Mouse (Mus musculus) heart, postnatal 14 days (tissue): ENCODE measurements around the gene Cd47. TPM values are rescaled to one million over a fixed set of nuclear protein-coding genes. Genes with fewer than 3 reads are reported as not detected.

Source experiments
- DNase-seq, 2 experiments: peaks; one replicate each; pipeline ENCODE4 v3.0.0; 2021 to 2022
- intact Hi-C: fragments of 180-260 bp; cut with DNase I; formaldehyde crosslinking; loops from one replicate; pipeline ENCODE4 v1.15.1; 2025
- total RNA-seq, 2 experiments: library from RNA; stranded (reverse); gene quantifications; 2 replicates each; pipeline ENCODE4 v1.2.3; 2021

Cd47 gene
- total RNA-seq, 2 experiments from 2014 or later = 67.1 to 71.3 TPM

DNA sequence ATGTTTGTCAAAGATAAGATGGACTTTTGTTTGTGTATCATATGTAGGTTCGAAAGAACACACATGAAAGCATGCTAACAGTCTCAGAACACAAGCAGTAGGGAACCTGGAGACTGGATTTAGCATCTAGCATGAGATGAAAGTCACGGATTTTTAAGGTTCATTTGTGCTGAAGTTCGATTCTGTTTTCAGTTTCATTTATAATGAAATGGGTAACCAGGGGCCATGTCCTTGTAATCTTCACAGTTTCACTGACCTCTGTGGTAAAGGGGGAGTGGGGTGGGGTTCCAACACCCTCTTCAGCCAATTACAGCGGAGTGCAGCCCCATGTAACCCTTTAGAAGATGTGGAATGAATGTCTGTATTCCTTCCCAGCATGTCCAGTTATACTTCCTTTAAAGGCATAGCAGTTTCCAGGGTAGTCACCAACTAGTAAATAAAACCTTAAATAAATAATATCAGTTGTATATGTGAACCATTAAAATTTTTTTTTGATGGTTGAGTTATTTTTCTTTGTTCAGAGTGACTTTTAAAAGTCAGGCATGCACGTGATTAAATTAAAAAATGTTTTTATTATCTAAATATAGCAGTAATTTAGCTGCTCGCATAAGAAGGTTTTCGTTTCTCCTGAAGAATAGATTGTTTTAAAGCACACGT is 57.3 kb downstream of the Cd47 start:
- DNase-seq = no peak

DNA sequence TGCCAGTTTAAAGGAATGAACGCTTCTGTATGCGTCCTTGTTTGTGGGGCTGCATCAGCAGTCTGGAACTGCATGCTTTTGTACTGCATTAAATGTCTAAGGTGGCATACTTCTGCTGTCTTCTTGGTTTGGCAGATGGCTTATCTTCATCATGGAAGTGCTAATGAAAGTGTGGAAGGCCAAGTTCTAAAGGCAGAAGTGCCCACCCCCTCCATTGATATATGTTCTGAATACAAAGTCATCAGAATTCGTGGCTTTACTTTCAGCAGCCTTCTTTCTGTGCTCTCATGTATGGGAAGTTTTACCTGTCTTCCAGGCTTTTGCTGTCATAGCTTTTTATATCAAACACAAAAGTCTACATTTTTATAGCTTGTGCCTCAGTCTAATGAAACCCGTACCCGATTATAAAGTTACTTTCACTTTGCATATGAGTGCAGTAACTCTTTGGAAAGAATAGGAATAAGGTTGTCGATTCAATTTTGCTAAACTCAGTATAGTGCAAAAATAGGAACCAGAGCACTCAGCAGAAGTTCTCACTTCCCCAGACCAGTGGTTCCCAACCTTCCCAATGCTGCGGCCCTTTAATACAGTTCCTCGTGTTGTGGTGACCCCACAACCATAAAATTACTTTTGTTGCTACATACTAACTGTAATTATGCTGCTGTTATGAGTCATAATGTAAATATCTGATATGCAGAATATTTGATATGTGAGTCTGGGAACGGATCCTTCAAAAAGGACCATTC is 58.0 kb downstream of the Cd47 start:
- intact Hi-C loops = loop anchor here (5.0 kb wide), 5 partner anchors 49 to 336 kb away; partner anchors contain the start of gene Ift57

More for the DNA sequence above, 57.3 kb downstream of the Cd47 start:
- intact Hi-C loops = loop anchor here (5.0 kb wide), 5 partner anchors 50 to 335 kb away; partner anchors contain the start of gene Ift57

DNA sequence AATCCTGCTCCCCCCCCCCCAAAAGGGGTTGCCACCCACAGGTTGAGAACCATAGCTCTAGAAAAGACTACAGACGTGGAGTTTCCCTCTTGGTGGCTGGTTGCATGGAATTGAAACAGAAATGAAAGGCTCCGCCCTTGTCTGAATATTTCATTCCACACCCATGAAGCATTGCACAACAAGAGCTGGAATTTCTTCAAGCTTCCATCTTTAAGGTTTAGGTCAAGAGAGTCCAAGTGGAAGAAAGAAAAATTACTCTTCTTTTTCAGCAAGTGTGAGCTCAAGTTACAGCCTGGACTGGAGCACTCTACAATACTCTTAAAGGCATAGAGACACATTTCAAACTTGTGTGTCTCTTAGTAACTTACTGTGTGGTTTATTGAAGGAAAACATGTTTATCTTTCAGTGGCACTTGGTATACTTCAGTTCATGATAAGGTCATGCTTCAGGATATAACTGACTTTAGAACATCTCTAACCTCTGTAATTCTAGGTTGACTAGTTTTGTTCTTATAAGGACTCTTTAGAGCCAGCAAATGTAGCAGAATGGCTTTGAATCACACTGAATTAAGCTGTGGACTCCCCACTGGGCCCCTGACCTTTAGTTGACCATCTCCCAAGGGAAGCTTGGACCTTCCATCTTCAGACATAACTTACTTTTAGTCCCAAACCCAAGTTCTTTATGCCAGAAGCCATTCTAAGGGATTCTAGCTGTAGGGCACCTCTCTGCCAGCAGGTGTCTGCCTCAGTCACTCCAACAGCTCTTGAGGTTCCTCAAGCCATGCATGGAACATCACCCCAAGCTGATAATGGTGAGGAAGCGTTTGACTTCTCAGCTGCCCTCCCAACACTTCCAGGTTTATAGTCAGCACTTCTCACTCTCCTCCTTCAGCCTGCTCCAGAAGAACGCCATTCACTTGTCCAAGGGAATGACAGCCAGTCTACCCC is 58.8 kb downstream of the Cd47 start:
- intact Hi-C loops = loop anchor here (5.0 kb wide), 5 partner anchors 48 to 337 kb away; partner anchors contain the start of gene Ift57

More for the DNA sequence above, 58.0 kb downstream of the Cd47 start:
- no peak for DNase-seq

DNA sequence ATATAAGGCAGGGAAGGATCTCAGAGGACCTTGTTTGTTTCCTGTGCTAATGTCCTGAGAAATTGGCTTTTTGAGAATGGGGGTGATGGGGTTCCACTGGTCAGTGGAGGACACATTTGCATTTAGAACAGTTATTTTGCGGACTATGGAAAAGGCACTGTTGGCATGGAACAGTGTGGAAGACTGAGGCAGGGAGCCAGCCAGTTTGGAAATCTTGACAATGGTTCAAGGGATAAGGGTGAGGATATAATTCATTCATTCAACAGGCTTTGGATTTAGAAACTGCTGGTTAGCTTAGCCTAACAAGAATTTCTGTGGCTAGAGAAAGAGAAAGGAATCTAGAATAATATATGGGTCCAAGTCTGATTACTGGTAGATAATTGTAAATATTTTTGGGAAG is 61.7 kb downstream of the Cd47 start:
- no peak for DNase-seq
- intact Hi-C loops = no loop called here

More for the DNA sequence above, 58.8 kb downstream of the Cd47 start:
- DNase-seq = peak in 1 of 2 experiments; percentile 38

DNA sequence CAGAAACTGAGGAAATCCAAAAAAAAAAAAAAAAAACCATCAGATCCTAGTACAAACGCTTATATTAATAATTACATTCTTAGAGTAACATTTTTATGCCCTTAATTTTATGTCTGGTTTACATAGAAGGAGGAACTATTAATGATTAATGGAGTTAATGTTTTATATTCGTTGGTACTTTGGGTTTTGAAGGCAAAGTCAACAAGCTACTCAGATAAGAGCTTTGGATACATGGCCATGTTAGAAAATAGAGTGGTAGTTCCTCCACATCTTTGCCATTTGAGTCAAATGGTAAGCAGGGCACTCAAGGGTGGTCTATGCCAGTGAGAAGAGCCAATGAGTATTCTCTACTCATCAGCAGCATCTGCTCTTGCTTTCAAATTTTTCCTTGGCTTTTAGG is 66.3 kb downstream of the Cd47 start:
- DNase-seq = no peak
- intact Hi-C loops = no loop called here

DNA sequence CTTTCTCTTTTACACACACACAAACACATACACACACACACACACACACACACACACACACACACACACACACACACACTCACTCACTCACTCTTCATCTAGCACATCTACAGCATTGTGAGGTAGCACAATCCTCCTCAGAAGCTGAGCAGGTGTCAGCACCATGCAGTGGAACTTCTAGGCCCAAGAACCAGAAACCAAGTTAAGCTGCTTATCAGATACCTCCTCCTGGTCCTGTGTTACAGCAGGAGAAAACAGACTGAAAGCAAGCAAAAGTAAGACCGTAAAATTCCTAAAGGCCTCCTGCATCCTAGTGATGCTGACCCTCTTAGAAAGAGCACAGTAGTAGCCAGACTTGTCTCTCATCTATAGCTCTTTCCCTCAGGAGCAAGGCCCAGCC is 67.9 kb downstream of the Cd47 start:
- no peak for DNase-seq

DNA sequence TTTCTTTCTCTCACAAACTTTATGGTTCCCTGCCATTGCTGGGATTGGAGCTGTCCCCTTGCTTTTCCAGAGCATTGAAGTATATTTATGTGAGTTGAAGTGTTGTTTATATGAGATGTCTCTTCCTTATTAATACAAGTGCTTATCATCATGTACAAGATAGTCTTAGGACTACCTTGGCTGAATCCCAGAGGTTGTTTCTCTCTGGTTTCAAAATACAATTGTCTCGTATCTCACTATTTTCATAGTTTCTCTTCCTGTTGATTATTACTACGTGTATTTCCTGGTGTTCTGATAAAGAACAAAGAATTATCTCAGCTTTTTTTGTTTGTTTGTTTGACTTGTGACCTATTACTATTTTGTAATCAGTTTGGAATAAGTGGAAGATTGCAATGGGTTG is 73.6 kb downstream of the Cd47 start:
- intact Hi-C loops = no loop called here
- no peak for DNase-seq

More for the DNA sequence above, 67.9 kb downstream of the Cd47 start:
- intact Hi-C loops = no loop called here

DNA sequence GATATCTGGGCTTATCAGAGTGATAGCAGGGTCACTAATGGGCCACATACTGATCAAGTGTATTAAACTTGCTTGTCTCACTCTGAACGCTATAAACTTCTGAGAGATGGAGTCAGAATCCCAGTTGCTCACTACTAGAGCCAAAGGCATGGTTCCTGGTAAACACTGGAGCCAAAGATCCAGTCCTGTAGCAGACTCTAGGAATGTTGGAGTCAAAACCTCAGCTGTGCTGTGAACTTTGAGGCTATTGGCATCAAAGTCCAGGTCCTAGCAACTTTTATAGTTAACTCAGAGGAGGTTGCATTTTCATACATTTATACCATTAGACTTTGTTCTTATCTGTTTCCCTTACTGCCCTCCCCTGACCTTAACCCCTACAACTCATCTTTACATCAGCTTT is 74.2 kb downstream of the Cd47 start:
- intact Hi-C loops = no loop called here

DNA sequence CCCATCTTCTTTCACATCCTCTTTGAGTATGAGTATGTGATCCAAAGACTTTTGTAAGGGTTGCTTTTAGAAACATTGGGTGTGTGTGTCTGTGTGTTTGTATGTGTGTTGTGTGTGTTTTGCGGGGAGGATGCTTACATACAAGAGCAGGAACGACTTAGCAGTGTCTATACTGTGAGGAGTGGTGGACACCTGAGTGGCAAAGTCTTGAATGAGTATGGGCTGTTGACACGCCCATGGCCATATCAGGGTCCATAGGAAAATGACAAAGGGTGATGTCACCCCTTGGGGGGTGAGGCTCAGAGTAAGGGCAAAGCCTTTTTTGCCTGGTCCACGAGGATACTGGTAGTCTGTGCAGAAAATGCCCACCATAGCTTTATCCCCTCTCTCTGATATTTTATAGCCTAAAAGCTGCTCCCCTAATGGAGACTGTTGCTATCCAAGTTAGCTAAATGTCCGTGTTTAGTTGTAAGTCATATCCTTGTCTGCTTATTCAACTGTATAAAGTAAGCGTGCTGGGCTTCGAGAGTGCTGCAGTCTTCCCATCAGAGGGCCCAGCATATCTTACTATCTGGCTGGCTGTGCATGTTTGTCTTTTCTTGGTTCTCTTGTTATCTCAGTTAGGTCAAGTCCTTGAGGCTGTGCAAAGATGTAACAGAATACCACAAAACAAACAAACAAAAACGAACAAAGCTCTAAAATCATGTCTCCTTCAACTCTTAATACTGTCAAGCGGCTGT is 76.1 kb downstream of the Cd47 start:
- intact Hi-C loops = no loop called here

More for the DNA sequence above, 74.2 kb downstream of the Cd47 start:
- no peak for DNase-seq

DNA sequence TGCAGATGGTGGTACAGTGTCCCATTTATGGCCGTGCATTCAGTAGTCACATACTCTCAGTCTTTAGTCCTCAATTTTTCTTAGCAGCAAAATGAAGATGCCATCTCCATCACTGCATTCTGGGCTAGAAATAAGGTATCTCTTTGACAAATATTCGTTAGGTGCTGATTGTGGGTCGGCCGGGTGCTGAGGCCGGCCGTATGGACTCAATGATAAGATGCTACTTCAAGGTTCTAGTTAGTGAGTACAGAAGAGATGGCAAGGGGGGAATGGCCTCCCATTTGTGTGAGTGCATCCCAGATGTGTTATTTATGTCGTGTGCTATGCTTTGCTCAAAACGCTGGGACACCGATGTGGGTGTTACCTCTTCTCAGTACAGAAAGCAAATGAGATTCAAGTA is 76.9 kb downstream of the Cd47 start:
- DNase-seq = no peak
- intact Hi-C loops = no loop called here

More for the DNA sequence above, 76.1 kb downstream of the Cd47 start:
- no peak for DNase-seq

DNA sequence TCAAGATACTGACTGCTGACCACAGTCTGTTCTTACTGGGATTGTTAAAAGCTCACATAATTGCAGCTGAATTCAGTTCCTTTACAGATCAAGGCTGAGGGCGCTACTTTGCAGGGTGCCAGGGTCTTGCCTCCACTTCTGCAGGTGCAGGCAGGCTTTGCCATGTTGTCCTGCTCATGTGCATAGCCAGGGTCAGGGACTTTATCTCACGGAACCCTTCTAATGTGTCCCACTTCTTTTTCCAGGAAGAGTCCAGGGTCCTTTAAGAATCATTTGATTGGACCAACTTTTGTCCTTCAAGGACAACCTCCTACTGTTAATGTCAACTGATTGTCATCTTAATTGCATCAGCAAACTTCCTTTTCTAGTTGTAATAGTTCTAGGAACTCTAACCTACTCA is 77.7 kb downstream of the Cd47 start:
- no peak for DNase-seq
- intact Hi-C loops = no loop called here

DNA sequence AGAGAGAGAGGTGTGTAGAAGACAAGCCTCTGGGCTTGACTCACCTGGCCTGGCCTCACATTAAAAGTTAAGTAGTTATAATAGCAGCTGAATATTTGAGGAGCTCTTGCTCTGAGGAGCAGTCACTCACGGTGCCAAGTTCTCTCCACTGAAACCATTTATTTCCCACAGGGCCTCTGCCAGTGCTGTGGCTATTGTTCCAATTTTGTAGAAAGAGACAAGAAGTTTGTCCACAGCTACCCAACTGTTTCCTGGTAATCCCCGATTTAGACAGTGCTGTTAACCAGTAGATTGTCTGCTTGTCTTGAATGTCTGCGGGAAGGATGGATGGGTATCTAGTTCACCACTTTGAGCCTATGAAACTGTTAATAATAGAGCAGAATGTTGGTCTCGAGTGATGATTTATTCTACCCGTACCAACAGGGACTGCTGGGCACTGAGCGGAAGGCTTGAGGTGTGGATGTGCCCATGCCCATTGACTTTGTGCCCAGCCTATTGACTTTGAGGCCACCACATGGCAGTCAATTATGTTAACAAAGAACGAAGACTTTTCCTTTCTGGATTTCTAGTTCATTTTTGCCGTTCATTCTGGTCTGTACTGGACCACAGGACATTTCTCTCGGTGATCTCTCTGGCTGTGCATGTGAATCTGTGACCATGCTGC is 86.2 kb downstream of the Cd47 start:
- no peak for DNase-seq
- intact Hi-C loops = no loop called here

DNA sequence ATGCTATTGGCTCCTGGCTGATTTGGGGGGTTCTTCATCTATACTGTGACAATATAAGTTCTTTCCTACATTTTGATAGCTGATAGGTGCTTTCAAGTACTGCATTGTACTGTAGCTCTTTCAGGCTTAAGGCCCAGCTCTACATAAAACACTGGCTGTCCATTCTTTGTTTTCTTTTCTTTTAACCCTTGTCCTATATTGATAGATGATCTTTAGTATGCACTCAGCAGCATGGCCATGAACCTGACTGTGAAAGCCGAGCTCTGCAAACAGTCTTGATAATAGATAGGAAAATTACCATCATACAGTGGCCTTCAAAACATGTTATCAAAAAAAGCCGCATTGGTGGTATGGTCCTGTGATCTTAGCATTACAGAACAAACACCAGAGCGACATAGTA is 87.0 kb downstream of the Cd47 start:
- intact Hi-C loops = no loop called here
- DNase-seq = no peak

DNA sequence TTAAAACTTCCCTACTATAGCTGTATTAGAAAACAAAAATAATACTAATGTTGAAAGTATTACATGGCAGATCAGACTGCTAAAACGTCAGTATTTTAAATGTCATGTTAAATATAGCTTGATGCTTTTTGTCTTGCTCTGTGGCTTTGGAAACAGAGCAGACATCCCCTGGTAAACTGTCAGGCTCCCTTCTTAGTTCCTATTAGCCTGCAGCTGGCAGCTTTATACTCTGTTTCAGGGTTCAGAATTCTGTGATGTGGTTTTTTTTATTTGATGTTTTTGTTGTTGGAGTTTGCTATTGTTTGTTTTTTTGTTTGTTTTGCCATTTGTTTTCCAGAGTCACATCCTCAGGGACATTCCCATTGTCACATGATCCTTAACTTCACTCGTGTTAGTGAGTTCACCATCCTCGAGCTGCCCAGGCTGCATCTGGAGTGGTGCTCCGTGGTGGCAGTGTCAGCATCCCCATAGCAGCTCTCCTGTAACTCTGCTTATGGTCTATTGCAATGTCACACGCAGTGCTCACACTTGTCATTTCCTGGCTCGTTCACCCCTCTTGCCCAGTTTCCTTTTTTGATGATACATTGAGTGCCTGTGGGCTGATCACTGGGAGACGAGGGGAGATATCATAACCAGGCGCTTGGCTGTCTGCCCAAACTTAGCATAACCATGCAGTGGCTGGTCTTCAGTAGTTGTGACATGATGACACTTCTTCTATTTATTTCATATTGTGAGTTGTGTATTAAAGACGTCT is 87.7 kb downstream of the Cd47 start:
- intact Hi-C loops = no loop called here
- DNase-seq = peak; percentile 23 to 43

DNA sequence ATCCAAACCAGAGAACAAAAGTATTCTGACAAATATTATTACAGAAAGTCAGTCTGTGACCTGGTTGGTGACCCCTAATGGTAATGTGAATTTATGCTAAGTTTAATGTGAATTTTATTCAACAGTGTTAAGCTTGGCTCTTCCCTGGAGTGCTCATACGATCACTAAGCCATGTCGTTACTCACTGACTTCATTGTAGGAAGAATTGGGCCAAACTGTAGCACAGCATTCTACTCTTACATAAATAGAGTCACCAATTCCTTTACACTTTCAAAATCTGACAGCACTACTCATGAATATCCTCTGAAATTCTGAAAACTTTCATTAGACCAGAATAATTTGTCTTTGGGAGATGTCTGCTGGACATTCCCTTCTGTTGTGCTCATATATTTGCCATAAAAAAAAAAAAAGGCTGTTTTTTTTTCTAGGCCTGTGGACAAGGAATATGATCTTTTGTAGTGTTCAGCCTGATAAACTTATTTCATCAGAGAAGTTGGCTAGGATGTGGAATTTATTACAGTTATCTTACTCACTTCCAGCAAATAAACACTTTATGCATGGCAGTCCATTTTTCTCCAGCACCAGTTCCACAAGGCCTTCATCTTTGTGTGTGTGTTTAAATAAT is 88.8 kb downstream of the Cd47 start:
- intact Hi-C loops = no loop called here

DNA sequence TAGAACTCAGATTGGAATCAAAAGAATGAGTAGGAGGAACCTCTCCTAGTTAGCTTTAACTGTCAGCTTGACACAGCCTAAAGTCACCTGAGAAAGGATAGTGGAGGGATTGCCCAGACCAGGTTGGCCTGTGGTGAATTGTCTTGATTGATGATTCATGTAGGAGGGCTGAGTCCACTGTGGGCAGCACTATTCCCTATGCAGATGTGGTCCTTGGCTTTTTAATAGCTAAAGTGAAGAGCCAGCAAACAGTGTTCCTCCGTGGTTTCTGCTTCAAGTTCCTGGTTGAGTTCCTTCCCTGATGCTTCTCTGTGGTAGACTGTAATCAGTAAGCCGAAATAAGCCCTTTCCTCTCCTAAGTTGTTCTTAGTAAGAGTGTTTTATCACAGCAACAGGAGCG is 91.9 kb downstream of the Cd47 start:
- intact Hi-C loops = no loop called here
- no peak for DNase-seq

More for the DNA sequence above, 88.8 kb downstream of the Cd47 start:
- no peak for DNase-seq

DNA sequence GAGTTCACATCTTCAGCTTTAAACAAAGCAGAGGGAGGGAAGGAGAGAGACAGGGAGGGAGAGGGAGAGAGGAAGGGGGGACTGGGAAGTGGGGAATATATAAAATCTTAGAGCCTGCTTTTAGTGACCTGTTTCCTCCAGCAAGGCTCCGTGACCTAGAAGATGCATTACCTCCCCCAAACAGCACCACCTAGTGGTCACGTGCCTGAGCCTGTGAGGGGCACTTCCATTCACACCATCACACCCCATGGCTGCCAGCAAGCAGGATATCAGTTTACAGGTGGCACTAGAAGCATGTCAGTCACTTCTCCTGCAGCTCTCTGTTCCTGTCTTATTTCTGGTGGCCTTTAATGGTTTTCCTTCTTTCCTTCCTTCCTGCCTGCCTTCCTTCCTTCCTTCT is 92.6 kb downstream of the Cd47 start:
- intact Hi-C loops = no loop called here
- peak in 1 of 2 experiments; percentile 25 for DNase-seq

DNA sequence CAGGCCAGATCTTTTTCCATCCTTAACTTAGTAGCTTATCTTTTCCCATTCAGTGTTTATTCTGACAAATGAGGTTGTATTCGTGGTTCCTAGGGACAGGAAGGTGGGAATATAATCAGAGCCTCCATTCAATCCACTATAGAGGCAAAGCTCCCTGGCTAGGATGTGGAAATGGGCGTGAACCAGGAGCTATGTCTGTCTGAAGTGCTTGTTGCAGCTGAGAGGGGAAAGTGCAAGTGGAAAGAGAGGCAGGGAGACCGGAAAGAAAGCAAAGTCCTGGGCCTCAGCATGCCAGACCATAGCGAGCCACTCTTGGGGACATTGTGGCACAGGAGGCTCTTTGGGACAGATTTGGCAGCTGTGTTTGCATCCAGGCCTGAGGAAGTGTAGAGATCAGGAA is 94.3 kb downstream of the Cd47 start:
- DNase-seq = no peak
- intact Hi-C loops = no loop called here
